Mouse (Mus musculus): ENCODE data around the gene 1700016H13Rik. TPM values are rescaled to one million over a fixed set of nuclear protein-coding genes. Genes with fewer than 3 reads are reported as not detected.

The 1700016H13Rik gene
- polyA plus RNA-seq, 1 experiment = not detected

DNA sequence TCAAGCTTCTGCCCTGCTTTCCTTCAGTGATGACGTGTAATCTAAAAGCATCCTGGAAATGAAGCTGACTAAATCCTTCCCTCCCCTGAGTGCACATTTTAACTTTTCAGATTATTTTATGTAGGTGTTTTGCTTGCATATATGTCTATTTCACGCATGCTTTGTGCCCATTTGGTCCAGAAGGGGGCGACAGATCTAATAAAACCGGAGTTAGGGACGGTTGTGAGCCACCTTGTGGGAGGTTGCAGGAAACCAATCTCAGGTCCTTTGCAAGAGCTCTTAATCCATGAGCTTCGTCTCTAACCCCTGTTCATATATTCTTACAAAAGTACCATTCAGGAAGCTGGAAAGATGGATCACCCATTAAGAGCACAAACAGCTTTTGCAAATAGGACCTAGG, 1.6 kb downstream of the 1700016H13Rik start:
- TF ChIP-seq CTCF (IDR thresholded peaks at IDR 0.05; ENCODE audit: insufficient read depth, low read depth, low read length) (no peak), POLR2A (IDR thresholded peaks at IDR 0.05; ENCODE audit: insufficient read depth, low read depth, low read length) (no peak)
- 51% methylated on average over 6 of the region's 6 CpGs for WGBS

DNA sequence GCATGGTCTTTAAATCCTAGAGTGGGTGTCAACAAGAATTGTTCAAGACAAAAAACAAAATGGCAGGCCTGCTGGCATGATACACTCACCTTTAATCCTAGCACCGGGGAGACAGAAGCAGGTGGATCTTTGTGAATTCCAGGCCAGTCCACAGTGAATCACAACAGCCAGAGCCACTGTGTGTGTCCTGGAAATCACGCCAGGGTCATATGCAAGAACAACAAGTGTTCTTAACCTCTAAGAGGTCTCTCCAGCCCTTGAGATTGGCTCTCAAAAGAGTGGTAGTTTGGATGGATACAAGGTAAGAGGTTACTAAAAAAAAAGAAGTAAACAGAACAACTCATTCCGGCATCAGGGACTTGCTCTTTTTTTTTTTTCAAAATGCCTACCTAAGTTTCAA, 8.5 kb downstream of the 1700016H13Rik start:
- H3K27ac ChIP-seq (ENCODE audit: insufficient read depth, low read depth, low read length) = no peak overlapping the region
- H3K4me1 ChIP-seq (ENCODE audit: control insufficient read depth, insufficient read depth, low read length) = no peaks in the 10 kb centered on the region
- TF ChIP-seq POLR2A (IDR thresholded peaks at IDR 0.05; ENCODE audit: insufficient read depth, low read depth, low read length) (no peak), CTCF (IDR thresholded peaks at IDR 0.05; ENCODE audit: insufficient read depth, low read depth, low read length) (no peak)
- 90% methylated on average over 3 of the region's 3 CpGs for WGBS
- H3K4me3 ChIP-seq (ENCODE audit: insufficient read depth, low read depth, low read length) = no peak overlapping the region

More for the DNA sequence above, 1.6 kb downstream of the 1700016H13Rik start:
- Histone ChIP-seq H3K4me1 (ENCODE audit: control insufficient read depth, insufficient read depth, low read length) (peaks cover 6% of the 10 kb centered on the region), H3K4me3 (ENCODE audit: insufficient read depth, low read depth, low read length) (no peak overlapping the region), H3K27ac (ENCODE audit: insufficient read depth, low read depth, low read length) (no peak overlapping the region)

DNA sequence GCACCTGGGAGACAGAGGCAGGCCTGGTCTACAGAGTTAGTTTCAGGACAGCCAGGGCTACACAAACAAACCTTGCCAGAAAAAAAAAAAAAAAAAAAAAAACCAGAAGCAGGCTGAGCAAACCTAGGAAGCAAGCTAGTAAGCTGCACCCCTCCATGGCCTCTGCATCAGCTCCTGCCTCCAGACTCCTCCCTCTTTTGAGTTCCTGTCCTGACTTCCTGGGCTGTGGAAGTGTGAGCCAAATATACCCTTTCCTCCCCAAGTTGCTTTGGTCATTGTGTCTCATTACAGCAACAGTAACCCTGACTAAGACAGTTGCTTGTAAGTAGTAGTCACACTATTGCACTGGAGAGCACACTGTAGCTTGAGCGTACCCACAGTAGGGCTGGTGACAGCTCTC, 11.6 kb downstream of the 1700016H13Rik start:
- TF ChIP-seq CTCF (IDR thresholded peaks at IDR 0.05; ENCODE audit: insufficient read depth, low read depth, low read length) = no peak
- WGBS = 100% methylated on average over 1 of the region's 1 CpGs
- Histone ChIP-seq H3K4me1 (ENCODE audit: control insufficient read depth, insufficient read depth, low read length) (no peaks in the 10 kb centered on the region), H3K4me3 (ENCODE audit: insufficient read depth, low read depth, low read length) (no peak overlapping the region), H3K27ac (ENCODE audit: insufficient read depth, low read depth, low read length) (no peak overlapping the region)

DNA sequence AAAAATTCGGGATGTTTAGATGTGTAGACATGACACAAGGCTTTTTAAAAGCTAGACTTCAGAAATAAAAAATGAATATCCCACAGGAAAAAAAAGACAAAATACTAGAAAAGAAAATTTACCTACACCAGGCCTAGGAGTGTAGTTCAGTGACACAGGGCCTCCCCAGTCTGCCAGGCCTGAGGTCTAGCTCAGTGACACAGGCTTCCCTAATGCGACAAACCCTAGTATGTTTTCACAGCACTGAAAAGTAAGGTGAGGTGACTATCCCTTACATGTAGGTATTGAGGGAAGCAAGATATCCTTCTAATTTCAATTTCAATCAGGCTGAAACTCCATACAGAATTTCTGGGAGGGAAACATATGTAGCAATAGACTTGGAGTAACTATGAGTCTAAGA, 18.6 kb downstream of the 1700016H13Rik start:
- no peak overlapping the region for H3K4me3 ChIP-seq (ENCODE audit: insufficient read depth, low read depth, low read length)
- TF ChIP-seq POLR2A (IDR thresholded peaks at IDR 0.05; ENCODE audit: insufficient read depth, low read depth, low read length) (no peak), CTCF (IDR thresholded peaks at IDR 0.05; ENCODE audit: insufficient read depth, low read depth, low read length) (no peak)
- H3K4me1 ChIP-seq (ENCODE audit: control insufficient read depth, insufficient read depth, low read length) = no peaks in the 10 kb centered on the region
- WGBS = 90% methylated on average over 2 of the region's 2 CpGs
- no peak overlapping the region for H3K27ac ChIP-seq (ENCODE audit: insufficient read depth, low read depth, low read length)

DNA sequence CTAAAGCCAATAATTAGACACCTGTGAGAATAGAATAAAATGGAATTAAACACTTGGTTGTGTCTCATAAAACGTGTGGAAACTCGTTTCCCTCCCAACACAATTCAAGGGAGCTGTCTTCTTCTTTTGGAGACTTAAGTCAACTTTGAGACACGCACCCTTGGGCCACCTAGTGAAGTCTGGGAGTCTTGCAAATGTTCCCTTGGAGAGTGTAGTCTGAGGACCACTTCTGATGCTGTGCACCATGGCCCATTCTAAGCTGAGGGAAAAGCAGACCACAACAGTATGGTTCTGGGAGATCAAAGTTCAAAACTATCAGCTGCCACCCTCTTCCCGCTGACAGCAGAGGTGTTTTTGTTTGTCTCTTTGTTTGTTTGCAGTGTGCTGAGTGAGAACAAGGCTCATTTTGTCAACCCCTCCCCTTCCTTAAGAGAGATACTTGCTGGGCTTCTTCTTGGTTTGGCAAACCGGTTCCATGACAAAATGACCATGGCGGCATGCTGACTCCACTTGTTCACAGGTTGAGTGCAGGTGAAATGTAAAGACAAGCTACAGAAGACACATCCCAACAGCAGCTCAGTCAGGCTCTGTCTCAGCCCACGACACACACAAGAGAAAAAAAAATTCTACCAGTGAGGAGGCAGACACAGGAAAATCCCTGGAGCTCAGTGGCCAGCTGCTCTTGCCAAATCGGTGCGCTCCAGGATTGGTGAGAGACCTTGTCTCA, 25.8 kb downstream of the 1700016H13Rik start:
- H3K27ac ChIP-seq (ENCODE audit: insufficient read depth, low read depth, low read length) = no peak overlapping the region
- no peak for TF ChIP-seq POLR2A (IDR thresholded peaks at IDR 0.05; ENCODE audit: insufficient read depth, low read depth, low read length)
- TF ChIP-seq CTCF (IDR thresholded peaks at IDR 0.05; ENCODE audit: insufficient read depth, low read depth, low read length) = no peak
- WGBS = 62% methylated on average over 9 of the region's 9 CpGs

DNA sequence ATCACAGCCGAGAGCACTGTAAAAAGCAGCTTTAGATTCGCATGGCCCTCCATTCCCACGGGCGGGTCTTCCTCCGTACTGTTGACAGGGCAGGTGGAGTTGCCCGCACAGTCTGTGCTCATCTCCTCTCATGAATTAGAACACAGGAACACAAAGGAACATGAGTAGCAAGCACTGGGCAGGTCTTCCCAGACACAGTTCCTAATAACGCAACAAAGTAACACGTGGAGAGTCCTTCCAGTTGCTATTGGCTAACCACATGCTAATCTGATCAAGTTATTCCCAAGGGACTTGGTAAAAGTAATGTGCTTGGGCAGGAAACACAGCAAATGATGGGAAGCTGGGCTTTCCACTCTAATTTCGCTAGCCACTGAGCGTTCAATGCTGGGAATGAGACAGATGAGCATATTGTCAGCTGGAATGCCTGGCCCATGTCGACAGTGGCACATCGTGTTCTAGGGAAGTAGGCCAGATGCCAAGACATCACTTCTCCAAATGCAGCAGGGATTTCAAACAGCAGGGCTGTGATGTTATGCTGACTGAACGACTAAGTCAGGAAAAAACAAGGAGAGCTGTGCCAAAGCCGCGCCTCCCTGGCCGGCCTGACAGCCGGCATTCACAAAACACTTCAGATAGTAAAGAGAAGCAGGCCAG, 26.6 kb downstream of the 1700016H13Rik start, which contains the start of gene Slc10a6:
Slc10a6 (minus strand) TSS at position 293 of the 654 bp plus-strand sequence.
- TF ChIP-seq POLR2A (IDR thresholded peaks at IDR 0.05; ENCODE audit: insufficient read depth, low read depth, low read length) = no peak
- no peak for TF ChIP-seq CTCF (IDR thresholded peaks at IDR 0.05; ENCODE audit: insufficient read depth, low read depth, low read length)
- 44% methylated on average over 17 of the region's 17 CpGs for WGBS
- Histone ChIP-seq H3K4me1 (ENCODE audit: control insufficient read depth, insufficient read depth, low read length) (peaks cover 3% of the 10 kb centered on the region; the same call in 1 of the 2 replicates), H3K4me3 (ENCODE audit: insufficient read depth, low read depth, low read length) (no peak within 1 kb of the TSS), H3K27ac (ENCODE audit: insufficient read depth, low read depth, low read length) (no peak within 1 kb of the TSS)

More for the DNA sequence above, 25.8 kb downstream of the 1700016H13Rik start:
- Histone ChIP-seq H3K4me3 (ENCODE audit: insufficient read depth, low read depth, low read length) (no peak overlapping the region), H3K4me1 (ENCODE audit: control insufficient read depth, insufficient read depth, low read length) (peaks cover 3% of the 10 kb centered on the region; the same call in 1 of the 2 replicates)

DNA sequence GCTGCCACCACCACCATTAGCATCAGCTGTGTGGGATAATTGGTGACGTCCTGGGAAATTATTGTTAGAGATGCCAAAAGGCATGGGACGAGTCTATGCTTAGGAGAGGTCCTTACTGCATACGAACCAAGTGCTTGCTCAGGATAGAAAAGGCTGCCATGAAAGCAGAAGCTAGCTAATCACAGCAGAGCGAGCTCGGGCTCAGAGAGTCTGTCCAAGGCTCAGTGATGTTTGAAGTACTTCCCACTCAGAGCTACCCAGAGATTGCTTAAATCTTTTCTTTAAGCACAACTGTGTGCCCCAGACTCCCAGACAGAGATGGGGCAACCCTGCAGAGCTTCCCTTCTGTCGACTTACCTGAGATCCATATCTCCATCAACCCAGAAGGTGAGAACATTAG, 27.3 kb downstream of the 1700016H13Rik start:
- no peak overlapping the region for H3K27ac ChIP-seq (ENCODE audit: insufficient read depth, low read depth, low read length)
- WGBS = 76% methylated on average over 6 of the region's 6 CpGs
- TF ChIP-seq CTCF (IDR thresholded peaks at IDR 0.05; ENCODE audit: insufficient read depth, low read depth, low read length) = no peak

DNA sequence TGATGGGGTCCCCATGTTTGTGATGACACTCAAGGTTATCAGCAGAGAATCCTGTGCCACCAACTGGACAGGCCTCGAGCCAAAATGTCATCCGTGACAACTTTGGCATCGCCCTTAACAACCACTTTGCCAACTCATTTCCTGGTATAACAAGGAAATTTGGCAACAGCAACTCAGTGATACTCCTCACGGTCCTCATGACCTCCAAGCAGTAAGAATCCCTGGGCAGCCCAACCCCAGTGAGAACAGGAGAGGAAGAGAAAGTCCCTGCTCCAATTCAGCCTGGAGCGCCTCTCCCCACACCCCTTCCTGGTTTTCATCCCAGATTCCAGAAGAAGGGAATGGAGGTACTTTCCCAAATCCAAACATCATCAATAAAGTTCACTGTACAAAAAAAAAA, 31.0 kb downstream of the 1700016H13Rik start:
- WGBS = 78% methylated on average over 5 of the region's 5 CpGs
- peaks cover 3% of the 10 kb centered on the region; the same call in 1 of the 2 replicates for H3K4me1 ChIP-seq (ENCODE audit: control insufficient read depth, insufficient read depth, low read length)
- no peak for TF ChIP-seq POLR2A (IDR thresholded peaks at IDR 0.05; ENCODE audit: insufficient read depth, low read depth, low read length)
- TF ChIP-seq CTCF (IDR thresholded peaks at IDR 0.05; ENCODE audit: insufficient read depth, low read depth, low read length) = no peak

More for the DNA sequence above, 27.3 kb downstream of the 1700016H13Rik start:
- Histone ChIP-seq H3K4me1 (ENCODE audit: control insufficient read depth, insufficient read depth, low read length) (peaks cover 3% of the 10 kb centered on the region; the same call in 1 of the 2 replicates), H3K4me3 (ENCODE audit: insufficient read depth, low read depth, low read length) (no peak overlapping the region)

DNA sequence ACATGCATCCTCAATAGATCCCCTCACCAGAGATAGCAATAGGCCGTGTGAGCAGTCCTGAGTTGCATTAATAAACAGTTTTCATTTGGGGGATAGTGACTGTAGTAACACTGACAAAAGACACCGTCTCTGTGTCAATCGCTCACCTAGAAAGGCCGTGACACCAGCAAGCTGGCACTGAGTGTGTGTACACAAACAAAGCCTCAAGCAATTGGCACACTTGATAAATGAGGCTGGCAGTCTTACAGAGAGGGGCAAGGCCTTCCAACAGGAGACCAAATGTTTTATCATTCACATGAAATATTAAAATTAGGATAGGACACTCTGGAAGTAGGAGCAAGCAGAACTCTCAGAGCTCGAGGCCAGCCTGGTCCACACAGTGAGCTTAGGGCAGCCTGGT, 33.5 kb downstream of the 1700016H13Rik start:
- Histone ChIP-seq H3K4me1 (ENCODE audit: control insufficient read depth, insufficient read depth, low read length) (no peaks in the 10 kb centered on the region), H3K27ac (ENCODE audit: insufficient read depth, low read depth, low read length) (no peak overlapping the region), H3K4me3 (ENCODE audit: insufficient read depth, low read depth, low read length) (no peak overlapping the region)
- WGBS = 76% methylated on average over 5 of the region's 5 CpGs
- TF ChIP-seq CTCF (IDR thresholded peaks at IDR 0.05; ENCODE audit: insufficient read depth, low read depth, low read length) (no peak), POLR2A (IDR thresholded peaks at IDR 0.05; ENCODE audit: insufficient read depth, low read depth, low read length) (no peak)

More for the DNA sequence above, 31.0 kb downstream of the 1700016H13Rik start:
- H3K27ac ChIP-seq (ENCODE audit: insufficient read depth, low read depth, low read length) = no peak overlapping the region
- H3K4me3 ChIP-seq (ENCODE audit: insufficient read depth, low read depth, low read length) = no peak overlapping the region
